Mouse (Mus musculus) ovary, postnatal 10 days (tissue): Measurements from ENCODE around the gene Hdac9.

ENCODE experiments used
- DNase-seq: peaks from one replicate; pipeline ENCODE4 v3.0.0; 2022; ENCODE audit warnings: low spot score

Hdac9 gene

DNA sequence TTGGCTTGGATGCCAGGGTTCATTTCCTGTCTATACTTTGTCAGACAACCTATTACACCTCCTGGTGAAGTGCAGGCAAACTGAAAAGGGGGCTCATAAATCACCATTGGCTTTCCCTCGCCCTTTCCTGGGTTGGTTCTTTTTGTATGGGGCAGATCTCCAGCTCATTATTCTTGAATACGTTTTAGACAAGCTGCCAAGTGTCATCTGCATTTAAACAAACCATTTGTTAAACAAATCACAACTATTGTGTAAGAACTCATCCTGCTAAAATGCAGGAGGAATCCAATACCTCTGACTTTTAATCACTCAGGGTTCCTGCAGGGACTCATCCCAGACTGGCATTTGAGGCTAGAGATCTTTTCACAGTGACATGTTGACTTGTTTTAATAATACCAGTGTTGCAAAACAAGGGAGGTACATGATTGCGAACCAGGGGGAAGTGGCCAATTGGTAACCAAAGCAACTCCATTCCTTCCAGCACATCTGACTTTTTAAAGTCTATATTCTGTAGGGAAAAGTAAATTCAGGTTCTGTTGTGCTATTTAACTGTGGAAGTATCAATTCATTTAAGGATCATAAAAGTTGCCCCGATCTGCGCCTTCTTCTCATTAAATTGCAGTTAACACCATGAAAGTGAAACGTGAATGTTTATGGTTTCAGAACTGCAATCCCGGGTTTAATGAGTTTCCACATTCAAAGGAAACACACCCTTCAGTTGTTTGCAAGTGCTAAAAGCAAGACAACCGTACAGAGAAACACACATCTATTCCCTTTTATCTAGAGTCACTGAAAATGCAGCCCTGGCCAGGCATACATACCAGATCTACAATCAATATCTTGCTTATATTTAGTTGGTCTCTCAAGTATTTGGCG is 696.6 kb downstream of the Hdac9 start:
- no peak for DNase-seq

DNA sequence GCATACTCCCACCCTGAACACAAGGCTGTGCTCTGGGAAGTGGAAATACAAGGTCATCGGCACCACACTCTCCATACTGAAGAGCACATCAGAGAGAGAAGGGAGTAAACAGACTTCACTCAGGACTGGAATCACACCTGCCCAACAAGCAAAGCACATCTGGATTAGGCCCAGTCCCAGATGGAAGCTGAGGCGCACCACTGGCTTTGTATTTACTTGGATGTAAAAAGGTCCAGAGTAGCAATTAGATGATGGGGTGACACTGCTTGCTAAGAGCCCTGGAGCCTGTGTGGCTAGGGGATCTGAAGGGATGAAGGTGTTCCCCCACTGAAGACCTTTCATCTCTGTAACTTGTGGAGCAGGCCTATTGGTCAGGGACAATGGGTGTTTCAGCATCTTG is 698.3 kb downstream of the Hdac9 start:
- no peak for DNase-seq

DNA sequence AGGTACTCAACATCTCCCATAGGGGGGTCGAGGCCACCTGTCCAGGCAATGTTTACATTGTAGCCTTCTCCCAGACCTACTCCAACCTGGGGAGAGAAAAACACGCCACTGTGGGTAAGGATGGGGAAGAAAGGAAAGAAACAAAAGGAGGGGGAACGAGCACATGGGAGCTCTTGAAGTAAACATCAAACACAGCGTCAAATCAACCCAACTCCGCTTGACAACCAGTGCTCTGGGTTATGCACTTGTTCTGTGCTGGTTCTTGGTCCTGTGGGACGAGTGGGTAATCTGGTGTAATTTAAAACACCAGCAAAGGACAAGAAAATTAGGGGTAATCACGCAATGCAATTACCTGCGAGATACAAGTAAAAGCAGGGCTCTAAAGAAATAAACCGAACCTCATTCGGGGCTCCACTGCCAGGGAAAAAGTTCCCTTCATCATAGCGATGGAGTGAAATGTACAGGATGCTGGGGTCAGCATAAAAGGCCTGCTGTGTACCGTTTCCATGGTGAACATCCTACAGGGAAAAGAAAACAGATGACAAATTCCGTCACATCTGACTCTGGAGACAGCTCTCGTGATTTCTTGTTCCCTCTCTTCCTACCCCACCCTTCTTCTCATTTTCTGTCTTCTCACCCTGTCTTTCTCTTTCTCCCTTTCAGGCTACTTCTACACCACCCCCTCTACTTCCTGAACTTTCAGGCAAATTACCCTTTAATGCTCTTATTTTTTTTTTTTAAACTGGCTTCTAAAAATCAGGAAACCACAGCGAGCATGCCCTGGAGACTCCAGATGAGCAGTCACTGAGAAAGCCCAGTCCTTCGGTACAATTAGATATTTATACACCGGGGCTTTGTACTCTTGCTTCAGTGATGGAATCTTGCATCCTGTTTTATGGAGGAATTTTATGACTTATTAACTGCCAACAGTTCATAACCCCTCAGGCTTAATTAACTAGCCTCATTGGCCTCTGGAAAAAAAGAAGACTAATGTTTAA is 701.6 kb downstream of the Hdac9 start:
- no peak for DNase-seq

DNA sequence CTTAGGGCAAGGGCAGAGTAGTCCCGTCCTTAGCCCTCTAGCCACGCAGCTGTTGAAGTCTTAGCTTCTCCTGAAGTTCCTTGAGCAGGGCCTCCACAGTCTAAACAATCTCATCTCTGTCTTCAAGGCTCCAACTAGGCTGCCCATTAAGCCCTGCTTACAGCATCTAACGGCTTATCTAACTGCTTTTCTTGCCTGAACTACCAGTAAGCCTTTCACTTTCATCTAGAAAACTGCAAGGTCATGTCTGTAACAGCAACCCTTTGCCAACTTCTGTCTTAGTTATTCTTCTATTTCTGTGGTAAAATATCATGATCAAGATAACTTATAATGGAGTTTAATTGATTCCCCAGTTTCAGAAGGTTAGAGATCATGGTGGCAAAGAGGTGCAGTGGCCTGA is 704.7 kb downstream of the Hdac9 start:
- no peak for DNase-seq

DNA sequence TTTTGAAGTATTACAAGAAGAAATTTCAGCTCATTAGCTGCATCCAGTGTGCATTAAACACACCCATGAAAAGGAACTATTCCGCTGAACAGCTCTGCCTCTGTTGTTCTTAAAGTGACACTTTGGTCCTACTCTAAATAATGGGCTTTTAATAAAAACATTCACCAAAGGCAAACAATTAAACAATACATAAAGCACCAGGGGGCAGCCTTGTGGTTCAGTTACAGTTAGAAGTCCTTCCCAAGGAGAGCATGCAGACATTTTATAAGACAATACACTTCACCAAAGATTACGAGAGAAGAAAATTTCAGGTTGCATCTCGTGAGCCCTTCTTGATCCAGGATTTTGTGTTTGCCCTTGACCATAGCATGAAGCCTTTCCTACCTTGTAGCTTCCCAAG is 715.4 kb downstream of the Hdac9 start:
- DNase-seq: no peak

DNA sequence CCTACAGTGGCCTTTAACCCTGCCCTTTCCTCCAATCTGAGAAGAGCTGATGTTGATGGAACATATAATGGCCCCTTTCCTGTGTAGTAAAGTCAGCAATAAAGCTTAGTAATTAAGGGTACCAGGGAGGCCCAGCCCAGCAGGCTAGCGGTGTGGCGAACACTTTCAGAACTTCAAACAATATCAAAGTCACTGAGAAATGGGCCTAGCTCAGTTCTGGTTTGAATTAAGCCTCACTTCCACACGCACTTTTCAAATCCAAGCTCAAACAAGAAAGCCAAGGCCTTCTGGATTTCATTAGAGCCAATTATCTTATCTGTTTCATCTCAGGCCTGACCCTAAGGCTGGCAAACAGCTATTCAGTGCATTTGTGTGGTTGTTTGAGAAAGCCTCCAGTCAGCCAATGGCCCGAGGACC is 716.9 kb downstream of the Hdac9 start:
- no peak for DNase-seq

DNA sequence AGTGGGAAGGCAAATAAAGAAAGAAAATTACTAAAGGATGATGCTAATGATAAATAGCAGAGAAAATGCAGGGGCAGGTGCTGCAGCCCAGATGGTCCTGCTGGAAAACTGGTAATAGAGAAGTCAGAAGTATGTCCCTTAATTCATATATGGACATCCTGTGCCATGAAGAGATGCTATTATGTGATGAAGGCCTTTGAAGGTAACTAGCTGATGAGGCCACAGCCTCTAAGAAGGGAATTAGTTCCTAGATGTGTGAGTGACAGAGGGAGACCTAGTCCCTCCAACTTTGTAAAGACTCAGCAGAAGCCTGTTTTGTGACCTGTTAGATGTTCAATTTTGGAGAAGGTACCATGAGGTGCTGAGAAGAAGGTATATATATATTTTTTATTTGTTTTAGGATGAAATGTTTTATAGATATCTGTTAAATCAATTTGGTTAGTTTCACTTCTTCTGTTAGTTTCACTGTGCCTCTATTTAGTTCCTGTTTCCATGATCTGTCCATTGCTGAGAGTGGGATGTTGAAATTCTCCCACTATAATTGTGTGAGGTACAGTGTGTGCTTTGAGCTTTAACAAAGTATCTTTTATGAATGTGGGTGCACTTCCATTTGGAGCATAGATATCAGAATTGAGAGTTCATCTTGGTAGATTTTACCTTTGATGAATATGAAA is 721.6 kb downstream of the Hdac9 start:
- no peak for DNase-seq

DNA sequence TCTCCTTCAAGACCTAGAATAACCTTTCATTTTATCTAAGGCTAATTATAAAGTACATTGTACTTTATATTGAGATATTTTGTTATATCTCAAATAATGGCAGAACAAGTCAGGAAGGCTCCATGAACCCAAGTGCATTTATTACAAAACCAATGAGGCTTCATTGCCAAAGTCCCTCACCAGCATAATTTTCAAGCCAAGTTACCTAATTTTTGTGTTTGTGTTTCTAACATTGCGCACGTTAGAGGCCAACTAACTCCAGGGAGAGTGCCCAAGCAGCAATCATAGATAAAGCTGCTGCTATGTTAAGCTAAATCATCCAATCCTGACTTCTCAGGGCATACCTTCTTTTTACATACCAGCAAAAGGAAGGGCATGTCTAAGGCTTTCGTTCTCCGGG is 722.8 kb downstream of the Hdac9 start:
- no peak for DNase-seq

DNA sequence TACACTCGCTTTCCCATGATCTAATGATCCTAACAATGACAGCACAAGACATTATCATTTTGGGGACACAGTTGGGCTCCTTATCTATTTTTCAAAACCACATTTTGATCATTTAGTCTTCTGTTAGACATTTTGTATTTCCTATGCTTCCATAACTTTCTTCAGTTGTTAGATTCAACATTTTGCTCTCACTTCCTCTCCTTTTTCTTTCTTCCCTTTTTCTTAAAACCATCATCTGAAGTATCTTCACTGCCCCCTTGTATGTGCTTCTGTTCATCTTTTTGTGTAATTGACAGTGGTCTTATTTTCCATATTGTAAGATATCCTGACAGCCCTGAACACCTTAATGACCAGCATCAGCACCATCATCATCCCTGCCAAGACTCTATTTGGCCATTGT is 725.6 kb downstream of the Hdac9 start:
- no peak for DNase-seq

DNA sequence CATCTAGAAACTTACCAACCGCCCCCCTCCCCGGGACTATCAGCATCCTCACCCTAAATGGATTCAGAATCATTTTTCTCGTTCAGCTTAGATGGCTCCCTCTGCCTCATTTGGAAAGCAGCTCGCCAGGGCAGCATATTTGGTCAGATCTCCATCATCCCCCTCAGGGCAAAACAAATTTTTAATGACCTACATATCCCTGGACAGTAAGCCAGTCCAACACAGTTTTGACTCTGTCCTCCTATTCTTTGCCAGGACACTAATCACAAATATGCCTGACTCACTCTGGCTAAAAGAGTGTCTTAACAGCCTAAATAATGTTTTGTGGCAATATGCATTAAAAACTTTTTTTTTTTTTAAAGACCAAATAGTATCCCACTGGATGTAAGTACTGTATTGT is 738.0 kb downstream of the Hdac9 start:
- no peak for DNase-seq

DNA sequence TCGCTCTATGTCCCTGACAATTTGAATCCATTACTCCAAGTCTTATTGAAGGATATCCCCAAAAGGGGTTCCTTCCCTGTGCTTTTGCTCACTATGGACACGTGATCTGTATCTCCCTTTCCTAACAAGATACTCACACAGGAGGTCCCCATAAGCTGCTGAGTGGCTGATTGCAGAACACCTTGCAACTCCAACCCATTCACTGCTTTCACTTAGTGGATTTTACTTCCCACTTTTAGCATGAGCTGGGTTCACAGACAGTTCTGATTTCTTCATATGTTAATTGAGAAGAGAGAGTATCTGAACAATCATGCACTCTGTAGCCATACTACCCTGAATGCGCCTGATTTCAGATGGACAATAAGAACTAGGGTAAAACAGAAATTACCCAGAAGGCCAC is 740.1 kb downstream of the Hdac9 start:
- DNase-seq: no peak

DNA sequence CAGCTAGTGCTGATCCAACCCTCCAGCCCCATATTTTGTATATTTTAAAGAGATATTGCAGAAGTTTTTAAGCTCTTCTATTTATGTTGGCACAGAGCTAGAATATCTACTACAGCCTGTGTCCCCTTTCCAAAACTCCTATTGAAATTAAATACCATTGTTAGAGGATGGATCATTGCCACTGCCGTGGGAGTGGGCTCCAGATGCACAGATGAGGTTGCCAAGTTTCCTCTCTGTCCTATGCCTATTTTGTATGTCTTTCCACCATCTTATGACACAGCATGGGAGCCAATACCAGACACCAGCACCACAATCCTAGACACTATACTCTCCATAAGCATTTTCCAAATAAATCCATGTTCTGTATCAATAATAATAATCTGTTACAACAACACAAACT is 743.9 kb downstream of the Hdac9 start:
- DNase-seq: no peak

DNA sequence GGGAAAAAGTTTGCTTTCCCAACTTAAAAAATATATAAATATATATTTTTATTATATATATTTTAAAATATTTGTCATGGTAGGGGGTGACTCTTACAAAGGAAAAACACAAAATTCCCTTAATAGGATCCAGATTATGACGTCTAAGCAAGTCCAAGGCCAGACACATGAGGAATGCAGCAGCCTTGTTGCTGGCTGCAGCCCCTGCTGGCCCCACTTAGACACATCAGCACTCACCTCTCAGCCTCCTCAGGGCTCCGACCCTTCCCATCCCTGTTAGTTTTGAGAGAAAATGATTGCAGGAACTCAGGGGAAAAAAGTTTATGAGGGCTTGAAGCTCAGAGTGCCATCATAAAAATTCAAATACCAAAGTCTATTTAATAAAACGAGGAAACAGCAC is 746.3 kb downstream of the Hdac9 start:
- DNase-seq: no peak

DNA sequence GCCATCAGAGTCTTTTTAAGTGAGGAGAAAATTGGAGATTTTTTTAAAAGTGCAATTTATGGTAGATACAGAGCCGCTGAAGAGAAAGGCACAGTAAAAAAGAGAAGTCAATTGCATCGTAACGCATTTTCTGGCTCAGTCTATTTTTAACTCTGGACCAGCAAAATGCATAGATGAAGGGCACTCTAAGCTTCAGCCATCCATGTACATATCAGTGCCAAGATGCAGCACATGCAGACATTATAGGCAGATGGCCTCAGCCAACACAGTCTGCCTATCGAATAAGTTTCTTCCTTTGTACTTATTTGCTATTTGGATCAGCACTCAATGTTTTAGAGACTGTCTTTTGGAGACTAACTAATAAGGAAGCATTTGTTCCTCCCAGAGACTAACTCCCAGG is 751.2 kb downstream of the Hdac9 start:
- DNase-seq: no peak

DNA sequence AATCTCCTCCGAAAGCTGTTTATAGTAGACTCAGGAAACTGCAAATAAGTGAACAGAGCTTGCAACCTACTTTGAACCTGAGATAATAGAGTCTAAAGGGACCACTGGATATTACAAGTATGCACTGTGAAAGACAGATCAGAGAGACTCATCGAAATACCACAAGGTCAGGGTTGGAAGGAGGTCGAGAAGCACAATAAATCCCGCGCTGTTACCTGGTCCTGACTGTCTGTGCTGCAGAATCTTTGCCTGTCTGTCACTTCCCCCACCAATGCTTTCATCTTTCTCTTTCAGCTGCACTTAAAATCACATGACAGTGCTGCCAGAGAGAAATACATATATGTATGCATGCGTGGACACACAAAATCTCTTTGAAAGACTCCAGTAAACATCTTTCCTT is 760.6 kb downstream of the Hdac9 start:
- DNase-seq: no peak

DNA sequence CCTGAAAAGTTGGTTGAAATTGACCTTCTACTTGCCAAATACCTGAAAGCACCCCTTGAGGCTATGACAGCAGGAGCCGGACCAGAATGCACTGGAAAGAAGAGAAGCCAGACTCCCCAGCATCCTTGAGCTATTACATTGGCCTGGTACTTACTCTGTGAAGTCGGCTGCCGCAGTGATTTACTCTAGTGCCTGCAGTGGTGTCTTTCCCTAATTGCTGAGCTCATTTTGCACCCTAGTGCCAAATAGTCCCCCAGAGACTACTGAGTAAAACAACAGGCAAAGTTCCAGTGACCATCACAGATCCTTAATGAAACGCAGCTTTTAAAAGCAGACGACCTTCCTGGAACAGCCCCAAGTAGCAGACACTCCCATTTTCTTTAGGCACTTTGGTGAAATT is 761.2 kb downstream of the Hdac9 start:
- no peak for DNase-seq

DNA sequence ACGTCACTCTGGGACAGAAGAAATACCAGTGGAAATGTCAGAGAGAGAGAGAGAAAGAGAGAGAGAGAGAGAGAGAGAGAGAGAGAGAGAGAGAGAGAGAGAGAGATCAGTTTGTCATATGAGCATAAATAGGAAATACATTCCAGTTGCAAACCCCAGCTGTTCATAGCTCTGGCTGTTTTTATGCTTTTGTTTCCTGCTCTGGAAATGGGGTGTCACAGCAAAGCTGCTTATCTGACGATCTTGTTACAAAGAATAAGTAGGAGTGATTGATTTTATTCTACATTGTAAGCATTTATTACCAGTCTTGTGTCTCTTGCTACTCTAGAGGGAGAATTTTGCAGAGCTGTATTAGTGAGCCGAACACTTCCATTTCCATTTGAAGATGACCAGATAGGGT is 762.1 kb downstream of the Hdac9 start:
- DNase-seq: no peak

DNA sequence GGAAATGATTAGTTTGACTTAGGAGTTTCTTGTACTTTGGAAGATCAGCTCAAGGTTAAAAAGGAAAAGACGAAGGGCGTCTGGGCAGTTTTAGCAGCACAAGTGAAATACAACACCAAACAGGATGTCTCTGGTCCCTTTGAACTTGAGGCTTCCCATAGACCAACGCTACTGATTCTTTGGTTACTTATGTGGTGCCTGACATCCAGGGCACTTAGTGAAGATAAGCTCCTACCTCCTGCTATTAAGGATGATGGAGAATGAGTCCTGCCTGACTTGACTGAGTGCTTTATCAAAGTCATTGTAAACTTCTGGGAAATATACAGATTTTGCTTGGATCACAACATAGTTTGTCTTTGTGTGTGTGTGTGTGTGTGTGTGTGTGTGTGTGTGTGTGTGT is 765.6 kb downstream of the Hdac9 start:
- DNase-seq: no peak

DNA sequence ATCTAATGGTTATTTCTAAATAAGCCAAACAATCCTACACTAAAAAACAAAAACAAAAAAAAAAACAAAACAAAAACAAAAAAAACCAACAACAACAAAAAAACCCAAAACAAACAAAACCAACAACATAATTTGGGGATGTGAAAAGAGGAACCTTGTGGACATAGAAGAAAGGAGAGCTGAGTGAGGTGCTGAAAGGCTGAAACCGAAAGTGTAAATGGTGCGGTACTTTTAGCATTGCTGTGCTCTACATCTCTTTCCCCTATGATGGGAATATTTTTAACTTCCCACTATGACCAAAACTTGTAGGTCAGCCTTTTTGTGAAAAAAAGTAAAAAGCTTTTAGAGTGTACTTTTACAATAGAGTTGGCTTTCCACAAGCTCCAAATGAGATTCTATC is 774.2 kb downstream of the Hdac9 start:
- DNase-seq: no peak

DNA sequence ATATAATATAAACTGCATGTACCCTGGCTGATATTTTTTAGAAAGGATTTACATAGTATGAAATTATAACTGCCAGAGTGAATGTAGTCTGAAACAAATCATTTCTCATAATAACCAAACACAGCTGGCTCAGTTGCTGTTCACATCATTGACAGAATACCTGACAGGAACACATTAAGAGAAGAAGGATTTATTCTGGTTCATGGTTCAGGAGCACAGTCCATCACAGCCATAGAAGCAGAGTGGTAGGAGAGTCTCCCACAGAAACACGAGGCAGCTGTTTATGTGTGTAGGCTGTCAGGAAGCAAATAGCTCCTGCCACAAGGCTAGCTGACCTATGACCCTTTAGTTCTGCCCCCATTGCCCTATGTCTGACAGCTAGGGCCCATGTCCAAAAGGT is 803.6 kb downstream of the Hdac9 start:
- DNase-seq: no peak

DNA sequence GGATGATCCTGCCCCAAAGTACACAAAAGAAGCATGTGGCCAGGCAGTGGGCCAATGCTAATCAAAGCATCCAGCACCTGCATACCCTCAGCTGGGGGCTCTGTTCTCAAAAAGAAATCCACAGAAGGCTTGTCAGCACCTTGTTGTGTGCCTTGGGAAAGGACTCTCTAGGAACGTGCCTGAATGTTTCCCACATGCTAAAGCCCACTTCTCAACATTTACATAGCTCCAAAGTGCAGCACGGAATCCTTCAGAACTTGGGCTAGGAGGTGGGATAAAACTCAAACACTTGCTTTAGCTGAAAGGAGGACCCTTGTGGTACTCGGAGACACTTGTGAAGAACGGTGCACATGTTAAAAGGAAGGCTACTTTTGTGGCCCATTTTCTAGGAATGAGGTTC is 823.9 kb downstream of the Hdac9 start:
- no peak for DNase-seq

DNA sequence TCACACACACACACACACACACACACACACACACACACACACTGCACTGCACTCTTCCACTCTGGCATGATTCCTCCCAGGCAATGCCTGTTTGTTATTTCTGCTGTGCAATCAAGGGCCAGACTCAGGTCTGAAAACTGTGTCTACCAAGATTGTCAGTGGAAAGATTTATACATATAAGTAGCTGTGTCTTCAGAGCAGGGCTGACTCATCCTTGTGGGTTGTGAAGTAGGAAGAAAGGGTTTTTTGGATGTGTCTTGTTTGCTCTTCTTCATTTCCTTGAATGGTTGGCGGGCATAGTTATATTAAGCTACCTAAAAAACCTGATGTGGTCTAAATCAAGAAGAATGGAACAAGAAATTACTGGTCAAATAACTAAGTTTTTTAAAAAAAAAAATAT is 825.0 kb downstream of the Hdac9 start:
- no peak for DNase-seq
